Mouse (Mus musculus): Measurements from ENCODE around the gene Grik4. TPM values are rescaled to one million over a fixed set of nuclear protein-coding genes. Genes with fewer than 3 reads are reported as not detected.

The Grik4 gene
- polyA plus RNA-seq, 1 experiment from 2014 or later = 0.49 TPM

DNA sequence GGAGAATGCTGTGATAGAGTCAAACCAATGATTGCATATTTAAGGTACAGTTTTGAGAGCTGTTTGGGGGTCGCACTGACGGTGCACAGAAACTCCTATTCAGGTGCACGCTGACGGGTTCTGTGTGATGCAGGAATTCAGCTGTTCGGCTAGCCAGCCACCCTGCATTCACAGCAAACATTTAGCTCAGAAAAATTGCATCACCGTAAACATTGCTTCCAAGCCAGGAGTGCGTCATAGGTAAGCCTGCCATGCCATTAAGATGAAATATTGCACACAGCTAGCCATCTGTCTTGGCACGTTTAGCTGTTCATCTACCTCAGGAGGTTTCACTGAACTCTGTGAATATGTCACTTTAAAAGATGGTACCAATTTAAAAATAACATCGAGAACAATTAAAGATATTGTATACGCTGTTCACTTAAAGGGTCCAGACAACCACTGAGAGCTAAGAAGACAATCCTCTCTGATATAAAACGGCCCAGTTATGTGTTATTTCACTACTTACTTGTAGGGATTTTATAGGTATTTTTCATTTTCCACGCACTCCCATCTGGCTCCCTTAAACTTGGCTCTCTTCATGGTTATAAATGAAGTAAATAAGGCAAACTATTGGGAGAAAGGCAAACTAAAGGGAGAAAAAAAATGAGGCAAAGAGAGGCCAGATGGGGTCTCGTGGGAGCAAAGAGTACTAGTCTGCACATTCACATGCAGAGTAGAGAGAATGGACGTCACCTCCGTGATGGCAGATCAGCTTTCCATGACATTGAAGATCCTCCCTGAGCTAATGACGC lies 453.5 kb downstream of the Grik4 start:
- H3K4me3 ChIP-seq (ENCODE audit: low read depth, low read length) = no peak overlapping the region
- DNase-seq (ENCODE audit: low spot score) (no peak), ATAC-seq (replicated peaks; ENCODE audit: insufficient number of reproducible peaks, low FRiP score, low TSS enrichment, low read depth) (no peak)
- no peak overlapping the region for H3K9ac ChIP-seq (replicated peaks; ENCODE audit: low read length)
- H3K27ac ChIP-seq (replicated peaks; ENCODE audit: low read depth, low read length) = no peak overlapping the region
- H3K4me1 ChIP-seq (ENCODE audit: control insufficient read depth, insufficient read depth, low read length) = no peaks in the 10 kb centered on the region
- H3K36me3 ChIP-seq (replicated peaks; ENCODE audit: control insufficient read depth, insufficient read depth, low read depth, low read length) = no peaks in the 10 kb centered on the region
- no peaks in the 10 kb centered on the region for H3K9me3 ChIP-seq (replicated peaks; ENCODE audit: control insufficient read depth, low read length)
- 84% methylated on average over 16 of the region's 16 CpGs for WGBS
- H3K27me3 ChIP-seq (ENCODE audit: control insufficient read depth, insufficient read depth, low read length) = no peaks in the 10 kb centered on the region
- H3K4me2 ChIP-seq (ENCODE audit: low read depth, low read length) = no peak overlapping the region

DNA sequence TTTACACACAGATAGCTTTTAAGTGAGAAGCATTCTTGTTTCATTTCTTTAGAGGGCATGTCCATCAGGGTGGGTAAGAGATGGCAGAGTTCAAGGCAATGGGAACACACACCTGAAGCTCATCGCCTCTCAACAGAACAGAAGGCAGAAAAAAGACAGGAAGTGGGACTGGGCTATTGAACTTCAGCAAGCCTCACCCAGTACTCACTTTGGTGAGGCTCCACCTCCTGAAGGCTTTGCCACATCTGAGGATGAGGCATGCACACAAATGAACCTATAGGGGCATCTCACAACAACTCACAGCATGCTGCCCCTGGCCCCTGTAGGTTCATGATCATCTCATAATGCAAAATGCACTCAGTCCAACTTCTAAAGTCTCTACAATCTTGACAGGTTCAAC lies 456.2 kb downstream of the Grik4 start:
- H3K4me2 ChIP-seq (ENCODE audit: low read depth, low read length) = no peak overlapping the region
- WGBS = 83% methylated on average over 1 of the region's 1 CpGs

DNA sequence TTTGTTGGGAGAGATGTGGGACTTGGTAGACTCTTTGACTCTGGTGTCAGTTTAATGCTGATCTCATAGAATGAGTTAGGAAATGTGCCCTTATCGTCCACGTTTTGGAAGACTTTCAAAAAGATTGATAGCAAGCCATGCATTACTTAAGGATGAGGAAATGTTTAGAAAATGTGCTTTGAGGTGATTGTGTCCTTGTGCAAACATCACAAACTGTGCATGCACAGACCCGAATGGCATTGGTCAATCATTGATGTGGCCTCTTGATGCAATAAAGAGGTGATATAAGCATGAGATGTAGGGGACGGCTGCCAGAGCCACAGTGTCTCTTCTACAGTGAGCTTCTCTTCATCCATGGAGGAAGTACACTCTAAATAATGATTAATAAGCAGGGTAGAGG lies 457.4 kb downstream of the Grik4 start:
- no peaks in the 10 kb centered on the region for H3K9me3 ChIP-seq (replicated peaks; ENCODE audit: control insufficient read depth, low read length)
- no peak overlapping the region for H3K4me3 ChIP-seq (ENCODE audit: low read depth, low read length)
- no peak overlapping the region for H3K27ac ChIP-seq (replicated peaks; ENCODE audit: low read depth, low read length)
- no peaks in the 10 kb centered on the region for H3K4me1 ChIP-seq (ENCODE audit: control insufficient read depth, insufficient read depth, low read length)
- H3K36me3 ChIP-seq (replicated peaks; ENCODE audit: control insufficient read depth, insufficient read depth, low read depth, low read length) = no peaks in the 10 kb centered on the region
- H3K27me3 ChIP-seq (ENCODE audit: control insufficient read depth, insufficient read depth, low read length) = no peaks in the 10 kb centered on the region
- ATAC-seq (replicated peaks; ENCODE audit: insufficient number of reproducible peaks, low FRiP score, low TSS enrichment, low read depth) (no peak), DNase-seq (ENCODE audit: low spot score) (no peak)
- WGBS = 83% methylated on average over 4 of the region's 4 CpGs
- no peak overlapping the region for H3K9ac ChIP-seq (replicated peaks; ENCODE audit: low read length)
- no peak overlapping the region for H3K4me2 ChIP-seq (ENCODE audit: low read depth, low read length)

More for the DNA sequence above, 456.2 kb downstream of the Grik4 start:
- Histone ChIP-seq H3K9me3 (replicated peaks; ENCODE audit: control insufficient read depth, low read length) (no peaks in the 10 kb centered on the region), H3K27me3 (ENCODE audit: control insufficient read depth, insufficient read depth, low read length) (no peaks in the 10 kb centered on the region), H3K9ac (replicated peaks; ENCODE audit: low read length) (no peak overlapping the region), H3K4me1 (ENCODE audit: control insufficient read depth, insufficient read depth, low read length) (no peaks in the 10 kb centered on the region), H3K27ac (replicated peaks; ENCODE audit: low read depth, low read length) (no peak overlapping the region), H3K4me3 (ENCODE audit: low read depth, low read length) (no peak overlapping the region), H3K36me3 (replicated peaks; ENCODE audit: control insufficient read depth, insufficient read depth, low read depth, low read length) (no peaks in the 10 kb centered on the region)
- DNase-seq (ENCODE audit: low spot score) (no peak), ATAC-seq (replicated peaks; ENCODE audit: insufficient number of reproducible peaks, low FRiP score, low TSS enrichment, low read depth) (no peak)

DNA sequence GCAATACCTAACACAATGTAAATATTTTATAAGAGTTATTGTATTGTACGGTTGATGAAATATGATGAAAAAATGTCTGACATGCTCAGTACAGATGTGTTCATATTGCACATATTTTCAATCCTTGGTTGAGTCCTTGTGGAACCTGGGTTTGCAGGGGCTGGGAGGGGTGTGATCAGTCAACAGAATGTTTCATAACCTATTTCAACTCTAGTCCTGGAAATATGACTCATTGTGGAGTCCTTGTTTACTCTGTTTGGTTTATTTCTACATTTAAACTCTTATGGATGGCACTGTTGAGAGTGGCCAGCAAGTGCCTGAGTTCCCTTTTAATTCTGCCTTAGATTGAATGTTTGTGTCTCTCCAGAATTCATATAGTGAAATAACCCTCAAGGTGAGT lies 459.6 kb downstream of the Grik4 start:
- no peaks in the 10 kb centered on the region for H3K4me1 ChIP-seq (ENCODE audit: control insufficient read depth, insufficient read depth, low read length)
- DNase-seq (ENCODE audit: low spot score) (no peak), ATAC-seq (replicated peaks; ENCODE audit: insufficient number of reproducible peaks, low FRiP score, low TSS enrichment, low read depth) (no peak)
- H3K9me3 ChIP-seq (replicated peaks; ENCODE audit: control insufficient read depth, low read length) = no peaks in the 10 kb centered on the region
- H3K9ac ChIP-seq (replicated peaks; ENCODE audit: low read length) = no peak overlapping the region
- no peak overlapping the region for H3K4me3 ChIP-seq (ENCODE audit: low read depth, low read length)
- 94% methylated on average over 1 of the region's 1 CpGs for WGBS
- no peak overlapping the region for H3K27ac ChIP-seq (replicated peaks; ENCODE audit: low read depth, low read length)
- H3K27me3 ChIP-seq (ENCODE audit: control insufficient read depth, insufficient read depth, low read length) = no peaks in the 10 kb centered on the region
- no peak overlapping the region for H3K4me2 ChIP-seq (ENCODE audit: low read depth, low read length)
- H3K36me3 ChIP-seq (replicated peaks; ENCODE audit: control insufficient read depth, insufficient read depth, low read depth, low read length) = no peaks in the 10 kb centered on the region

DNA sequence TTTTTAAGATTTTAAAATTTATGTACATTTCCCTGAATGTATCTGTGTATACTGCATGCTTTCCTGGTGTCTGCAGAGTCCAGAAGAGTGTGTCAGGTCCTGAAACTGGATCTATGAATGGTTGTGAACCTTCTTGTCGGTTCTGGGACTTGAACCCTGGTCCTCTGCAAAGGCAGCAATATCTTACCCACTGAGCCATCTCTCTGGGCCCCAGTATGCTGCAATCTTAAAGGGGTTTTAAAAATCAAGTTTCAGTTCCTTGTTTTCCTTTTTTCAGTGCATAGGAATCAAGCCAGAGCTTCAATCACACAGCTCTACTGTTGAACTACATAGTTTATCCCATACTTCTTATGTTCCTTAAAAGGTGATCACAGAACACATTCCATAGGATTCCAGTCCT lies 461.3 kb downstream of the Grik4 start:
- H3K27me3 ChIP-seq (ENCODE audit: control insufficient read depth, insufficient read depth, low read length) = no peaks in the 10 kb centered on the region
- 83% methylated on average over 1 of the region's 1 CpGs for WGBS
- H3K9me3 ChIP-seq (replicated peaks; ENCODE audit: control insufficient read depth, low read length) = no peaks in the 10 kb centered on the region
- DNase-seq (ENCODE audit: low spot score) (no peak), ATAC-seq (replicated peaks; ENCODE audit: insufficient number of reproducible peaks, low FRiP score, low TSS enrichment, low read depth) (no peak)
- H3K9ac ChIP-seq (replicated peaks; ENCODE audit: low read length) = no peak overlapping the region
- H3K4me2 ChIP-seq (ENCODE audit: low read depth, low read length) = no peak overlapping the region
- no peaks in the 10 kb centered on the region for H3K4me1 ChIP-seq (ENCODE audit: control insufficient read depth, insufficient read depth, low read length)
- H3K27ac ChIP-seq (replicated peaks; ENCODE audit: low read depth, low read length) = no peak overlapping the region
- no peaks in the 10 kb centered on the region for H3K36me3 ChIP-seq (replicated peaks; ENCODE audit: control insufficient read depth, insufficient read depth, low read depth, low read length)
- H3K4me3 ChIP-seq (ENCODE audit: low read depth, low read length) = no peak overlapping the region

DNA sequence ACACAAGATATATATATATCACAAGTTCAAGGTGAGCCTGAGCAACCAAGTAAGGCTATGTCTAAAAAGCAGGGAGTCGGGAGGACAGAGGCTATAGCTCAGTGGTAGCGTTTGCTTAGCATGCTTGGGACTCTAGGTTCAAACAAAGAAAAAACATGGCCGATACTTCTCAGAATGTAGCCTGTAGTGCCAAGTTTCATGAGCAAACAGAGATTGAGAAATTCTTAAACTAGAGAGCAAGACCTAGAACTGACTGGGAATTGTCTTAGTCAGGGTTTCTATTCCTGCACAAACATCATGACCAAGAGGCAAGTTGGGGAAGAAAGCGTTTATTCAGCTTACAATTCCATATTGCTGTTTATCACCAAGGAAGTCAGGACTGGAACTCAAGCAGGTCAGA lies 468.1 kb downstream of the Grik4 start:
- no peaks in the 10 kb centered on the region for H3K9me3 ChIP-seq (replicated peaks; ENCODE audit: control insufficient read depth, low read length)
- H3K4me3 ChIP-seq (ENCODE audit: low read depth, low read length) = no peak overlapping the region
- no peaks in the 10 kb centered on the region for H3K4me1 ChIP-seq (ENCODE audit: control insufficient read depth, insufficient read depth, low read length)
- WGBS = 83% methylated on average over 4 of the region's 4 CpGs
- no peak for DNase-seq (ENCODE audit: low spot score)
- H3K36me3 ChIP-seq (replicated peaks; ENCODE audit: control insufficient read depth, insufficient read depth, low read depth, low read length) = no peaks in the 10 kb centered on the region
- H3K27ac ChIP-seq (replicated peaks; ENCODE audit: low read depth, low read length) = no peak overlapping the region
- ATAC-seq (replicated peaks; ENCODE audit: insufficient number of reproducible peaks, low FRiP score, low TSS enrichment, low read depth) = no peak
- no peak overlapping the region for H3K9ac ChIP-seq (replicated peaks; ENCODE audit: low read length)
- H3K4me2 ChIP-seq (ENCODE audit: low read depth, low read length) = no peak overlapping the region
- no peaks in the 10 kb centered on the region for H3K27me3 ChIP-seq (ENCODE audit: control insufficient read depth, insufficient read depth, low read length)

DNA sequence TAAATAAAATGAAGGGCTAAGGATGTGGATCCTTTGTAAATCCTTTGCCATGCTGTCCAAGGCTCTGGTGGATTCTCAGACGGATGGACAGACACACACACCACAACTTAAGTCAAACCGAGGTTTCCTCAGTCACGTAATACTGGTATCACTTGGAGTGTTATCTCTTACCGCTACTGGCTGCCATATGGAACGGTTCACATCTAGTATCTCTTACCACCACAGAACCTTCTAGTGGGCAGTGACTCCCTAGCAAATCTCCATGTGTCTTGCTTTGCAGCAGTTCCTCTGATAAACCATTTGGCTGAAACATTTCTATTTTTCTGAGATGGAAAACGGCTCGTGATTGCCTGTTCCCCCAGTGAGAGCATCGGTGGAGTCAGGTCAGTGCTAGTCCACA lies 470.0 kb downstream of the Grik4 start:
- Histone ChIP-seq H3K36me3 (replicated peaks; ENCODE audit: control insufficient read depth, insufficient read depth, low read depth, low read length) (no peaks in the 10 kb centered on the region), H3K9me3 (replicated peaks; ENCODE audit: control insufficient read depth, low read length) (no peaks in the 10 kb centered on the region), H3K4me3 (ENCODE audit: low read depth, low read length) (no peak overlapping the region), H3K27ac (replicated peaks; ENCODE audit: low read depth, low read length) (no peak overlapping the region), H3K9ac (replicated peaks; ENCODE audit: low read length) (no peak overlapping the region), H3K27me3 (ENCODE audit: control insufficient read depth, insufficient read depth, low read length) (no peaks in the 10 kb centered on the region), H3K4me2 (ENCODE audit: low read depth, low read length) (no peak overlapping the region), H3K4me1 (ENCODE audit: control insufficient read depth, insufficient read depth, low read length) (no peaks in the 10 kb centered on the region)
- WGBS = 85% methylated on average over 8 of the region's 8 CpGs
- DNase-seq (ENCODE audit: low spot score) (no peak), ATAC-seq (replicated peaks; ENCODE audit: insufficient number of reproducible peaks, low FRiP score, low TSS enrichment, low read depth) (no peak)

DNA sequence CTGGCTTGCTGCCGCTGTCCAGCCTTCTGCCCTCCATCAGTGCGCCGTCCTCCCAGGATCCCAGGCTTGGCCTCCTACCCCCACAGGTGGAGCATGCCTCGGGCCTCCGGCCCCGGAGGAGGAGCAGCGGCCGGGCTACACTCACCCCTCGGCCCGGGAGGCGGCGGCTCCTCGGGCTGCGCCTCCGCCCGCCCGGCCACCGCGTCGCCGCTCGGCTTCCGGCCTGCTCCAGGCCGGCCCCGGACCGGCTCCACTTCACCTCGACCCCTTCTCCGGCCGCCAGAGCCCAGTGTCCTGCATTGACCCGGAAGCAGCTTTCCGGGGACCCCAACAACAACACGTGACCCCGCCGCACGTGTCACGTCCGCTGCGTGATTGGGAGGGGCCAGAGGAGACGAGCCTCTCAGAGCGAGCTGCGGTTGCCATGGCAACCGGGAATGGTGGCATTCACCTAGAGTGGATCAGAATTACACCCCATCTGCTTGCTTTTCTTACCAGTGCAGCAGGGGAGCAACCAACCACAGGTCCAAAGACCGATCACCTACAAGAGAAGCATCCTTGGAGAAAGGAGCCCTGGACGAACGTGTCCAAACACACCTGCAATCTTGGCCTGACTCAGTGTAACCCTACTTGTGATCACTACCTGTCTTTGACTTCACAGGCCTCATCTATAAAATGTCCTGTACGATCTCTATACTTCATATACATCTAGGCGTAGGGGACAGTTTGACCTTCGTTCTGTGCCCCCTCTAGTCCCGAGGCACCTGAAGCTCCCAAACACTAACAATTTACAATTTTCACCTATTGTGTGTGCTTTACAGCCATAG lies 472.2 kb downstream of the Grik4 start:
- peak; percentile 98 for DNase-seq (ENCODE audit: low spot score)
- no peak overlapping the region for H3K27ac ChIP-seq (replicated peaks; ENCODE audit: low read depth, low read length)
- H3K27me3 ChIP-seq (ENCODE audit: control insufficient read depth, insufficient read depth, low read length) = no peaks in the 10 kb centered on the region

More for the DNA sequence above, 472.2 kb downstream of the Grik4 start:
- Histone ChIP-seq H3K36me3 (replicated peaks; ENCODE audit: control insufficient read depth, insufficient read depth, low read depth, low read length) (no peaks in the 10 kb centered on the region), H3K9me3 (replicated peaks; ENCODE audit: control insufficient read depth, low read length) (no peaks in the 10 kb centered on the region), H3K9ac (replicated peaks; ENCODE audit: low read length) (peak overlapping the region; percentile 88), H3K4me1 (ENCODE audit: control insufficient read depth, insufficient read depth, low read length) (no peaks in the 10 kb centered on the region), H3K4me3 (ENCODE audit: low read depth, low read length) (peak overlapping the region; percentile 96), H3K4me2 (ENCODE audit: low read depth, low read length) (peak overlapping the region; percentile 72)
- 5% methylated on average over 47 of the region's 49 CpGs for WGBS
- ATAC-seq (replicated peaks; ENCODE audit: insufficient number of reproducible peaks, low FRiP score, low TSS enrichment, low read depth) = peak; percentile 90

Data from embryonic facial prominence, embryonic 11.5 days (tissue).